Mouse (Mus musculus): ENCODE results near the gene Apba3. TPM values are rescaled to one million over a fixed set of nuclear protein-coding genes. Genes with fewer than 3 reads are reported as not detected.

Apba3 gene
- total RNA-seq, 2 experiments from 2014 or later = 62.8 to 71.1 TPM

DNA sequence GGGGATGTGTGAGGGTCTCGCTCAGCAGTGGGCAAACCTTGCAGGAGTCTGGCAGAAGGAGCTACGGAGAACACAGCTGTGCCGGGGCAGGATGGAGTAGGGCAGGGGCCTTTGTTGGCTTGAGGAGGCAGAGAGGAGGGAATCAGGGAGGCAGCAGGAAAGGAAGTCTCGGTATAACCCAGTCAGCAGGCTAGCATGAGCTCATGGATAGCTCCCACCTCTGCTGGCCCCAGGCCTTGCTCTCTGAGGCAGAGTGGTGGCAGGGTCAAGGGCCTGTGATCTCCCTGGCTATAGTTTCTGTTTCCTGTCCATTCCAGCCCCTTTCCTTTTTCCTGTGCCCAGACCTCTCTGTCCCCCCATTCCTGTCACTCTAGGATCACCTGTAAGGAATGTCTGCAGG, 35.5 kb downstream of the Apba3 start:
- no peak for DNase-seq
- intact Hi-C loops (cut with DNase I; ENCODE audit: low total_unique reads) = no loop called here

GRCm38 (mm10) chr10:81302781-81303218, 36.0 kb downstream of the Apba3 start:
- no peak for DNase-seq
- intact Hi-C loops (cut with DNase I; ENCODE audit: low total_unique reads) = no loop called here

- no peak for DNase-seq
- intact Hi-C loops (cut with DNase I; ENCODE audit: low total_unique reads) = no loop called here
Measured at GRCm38 (mm10) chr10:81303258-81303657, 36.5 kb downstream of the Apba3 start.

DNA sequence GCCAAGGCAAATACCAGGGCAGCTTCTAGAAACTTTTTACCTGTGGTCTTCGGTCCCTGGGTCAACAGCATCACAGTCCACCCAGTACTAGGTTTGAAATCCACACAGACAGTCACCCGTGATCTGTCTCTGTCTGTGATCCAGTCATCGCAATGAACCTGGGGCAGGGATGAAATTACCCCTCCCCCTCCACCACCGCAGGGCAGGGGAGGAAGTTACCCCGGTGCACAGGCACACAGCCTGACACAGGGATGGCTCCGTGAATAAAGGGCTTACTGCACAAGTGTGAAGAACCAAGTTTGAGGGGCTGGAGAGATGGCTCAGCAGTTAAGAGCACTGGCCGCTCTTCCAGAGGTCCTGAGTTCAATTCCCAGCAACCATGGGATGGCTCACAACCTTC, 37.0 kb downstream of the Apba3 start:
- intact Hi-C loops (cut with DNase I; ENCODE audit: low total_unique reads) = no loop called here
- no peak for DNase-seq

- intact Hi-C loops (cut with DNase I; ENCODE audit: low total_unique reads) = no loop called here
- DNase-seq = peak; percentile 43
Measured at GRCm38 (mm10) chr10:81304597-81305238, 38.0 kb downstream of the Apba3 start.

- intact Hi-C loops (cut with DNase I; ENCODE audit: low total_unique reads) = no loop called here
- DNase-seq = no peak
Measured at GRCm38 (mm10) chr10:81305663-81306062, 38.9 kb downstream of the Apba3 start.

DNA sequence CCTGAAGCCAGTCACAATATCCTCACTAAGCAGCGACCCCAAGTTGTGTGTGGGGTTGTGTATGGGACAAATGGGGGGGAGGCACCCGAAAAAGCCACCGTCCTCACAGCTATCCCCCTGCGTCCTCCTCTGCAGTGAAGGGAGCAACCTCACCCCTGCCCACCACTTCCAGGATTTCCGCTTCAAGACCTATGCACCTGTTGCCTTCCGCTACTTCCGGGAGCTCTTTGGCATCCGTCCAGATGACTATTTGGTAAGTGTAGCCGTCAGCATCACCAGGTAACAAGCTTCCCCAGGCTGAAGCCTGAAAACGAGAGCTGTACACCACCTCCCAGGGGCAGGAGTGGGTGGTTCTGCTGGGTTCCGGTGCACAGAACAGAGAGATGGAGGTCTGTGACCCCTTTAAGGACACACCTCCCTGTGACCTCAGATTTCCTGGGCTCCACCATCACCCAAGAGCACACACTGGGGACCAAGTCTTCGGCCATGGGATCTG, 39.5 kb downstream of the Apba3 start:
- DNase-seq = no peak
- intact Hi-C loops (cut with DNase I; ENCODE audit: low total_unique reads) = no loop called here

- intact Hi-C loops (cut with DNase I; ENCODE audit: low total_unique reads) = no loop called here
- DNase-seq = no peak
Measured at GRCm38 (mm10) chr10:81306837-81307682, 40.3 kb downstream of the Apba3 start.

DNA sequence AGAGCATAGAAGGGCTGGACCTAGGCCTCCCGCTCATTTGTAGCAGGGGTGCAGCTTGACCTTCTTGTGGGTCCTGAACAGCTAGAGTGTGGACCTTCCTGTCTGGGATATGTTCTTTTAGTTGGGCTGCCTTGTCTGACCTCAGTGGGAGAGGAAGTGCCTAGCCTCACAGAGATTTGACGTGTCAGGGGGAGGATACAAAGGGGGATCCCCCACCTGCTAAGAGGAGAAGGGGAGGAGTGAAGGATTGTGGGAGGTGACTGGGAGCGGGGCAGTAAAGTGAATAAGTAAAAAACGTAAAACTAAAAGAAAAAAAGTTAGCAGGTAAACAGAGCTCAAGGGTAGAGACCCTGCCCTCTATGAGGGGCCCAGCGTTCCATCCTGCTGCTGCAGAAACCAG, 42.8 kb downstream of the Apba3 start:
- no peak for DNase-seq
- intact Hi-C loops (cut with DNase I; ENCODE audit: low total_unique reads) = no loop called here

DNA sequence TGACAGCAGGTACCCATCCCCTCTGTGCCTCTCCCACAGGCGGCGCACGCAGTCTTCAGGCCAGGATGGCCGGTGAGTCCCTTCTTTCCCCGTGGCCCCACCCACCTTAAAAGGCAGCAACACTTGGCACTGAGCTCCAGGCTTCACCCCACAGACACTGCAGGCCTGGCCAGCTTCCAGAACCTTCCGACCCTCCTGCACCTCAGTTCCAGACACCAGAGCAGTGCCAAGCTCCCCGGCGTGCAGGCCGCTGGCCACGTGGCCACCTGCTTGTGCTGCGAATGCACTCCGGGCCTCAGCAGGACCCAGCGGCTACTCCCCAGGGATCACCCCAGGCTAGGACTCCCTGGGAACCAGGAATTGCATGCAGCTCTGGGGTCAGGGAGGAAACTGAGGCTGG, 46.8 kb downstream of the Apba3 start:
- intact Hi-C loops (cut with DNase I; ENCODE audit: low total_unique reads) = no loop called here
- no peak for DNase-seq

GRCm38 (mm10) chr10:81314201-81314600, 47.4 kb downstream of the Apba3 start:
- intact Hi-C loops (cut with DNase I; ENCODE audit: low total_unique reads) = no loop called here
- DNase-seq = no peak

GRCm38 (mm10) chr10:81315587-81315986, 48.8 kb downstream of the Apba3 start:
- DNase-seq = no peak
- intact Hi-C loops (cut with DNase I; ENCODE audit: low total_unique reads) = no loop called here

DNA sequence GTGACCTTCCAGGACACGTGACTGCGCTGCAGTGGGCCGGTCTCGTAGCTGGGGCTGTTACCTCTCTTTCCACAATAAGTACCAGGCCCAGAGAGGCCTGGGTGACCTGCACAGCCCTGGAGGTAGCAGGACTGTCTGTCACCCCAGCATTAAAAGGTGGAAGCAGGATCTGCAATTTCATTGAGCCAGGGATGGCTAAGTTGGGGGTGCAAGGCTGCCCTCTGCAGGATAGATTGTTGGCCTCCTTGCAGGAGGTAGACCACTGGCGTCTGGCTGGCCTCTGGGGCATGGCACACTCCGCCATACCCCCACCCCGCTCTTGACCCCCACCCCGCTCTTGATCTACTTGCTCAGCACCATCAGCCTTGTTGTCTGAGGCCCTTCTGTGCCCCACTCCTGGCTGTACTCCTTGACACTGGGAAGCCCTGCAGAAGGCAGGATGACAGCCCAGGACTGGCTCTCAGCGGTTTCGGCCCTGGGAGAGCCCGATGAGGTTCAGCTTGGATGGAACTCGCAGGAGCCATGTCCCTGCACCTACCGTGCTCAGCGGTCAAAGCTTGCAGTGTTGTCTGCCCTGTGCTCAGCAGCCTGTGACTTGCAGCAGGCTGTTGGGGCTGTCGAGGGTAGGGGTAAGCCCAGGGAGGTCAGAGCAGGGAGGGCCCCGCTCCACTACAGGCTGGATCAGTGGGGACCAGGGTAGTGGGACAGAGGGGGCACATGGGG, 49.7 kb downstream of the Apba3 start:
- no peak for DNase-seq
- intact Hi-C loops (cut with DNase I; ENCODE audit: low total_unique reads) = no loop called here

DNA sequence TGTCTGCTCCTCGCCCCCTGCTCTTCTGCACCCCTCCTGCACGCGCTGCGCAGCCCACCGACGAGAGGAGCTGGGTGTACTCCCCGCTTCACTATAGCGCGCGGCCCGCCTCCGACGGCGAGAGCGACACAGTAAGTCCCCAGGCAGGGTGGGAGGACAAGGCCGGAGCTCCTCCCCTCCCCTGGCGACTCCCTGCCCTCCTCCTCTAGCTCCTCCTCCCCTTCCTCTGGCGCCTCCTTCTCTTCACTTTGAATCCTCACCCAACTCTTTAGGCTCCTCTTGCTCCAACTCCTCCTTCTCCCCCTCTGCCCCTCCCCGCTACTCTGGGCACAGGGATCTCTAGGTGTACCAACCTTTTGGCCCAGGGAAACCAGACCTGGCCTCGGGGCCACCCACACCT, 50.5 kb downstream of the Apba3 start:
- intact Hi-C loops (cut with DNase I; ENCODE audit: low total_unique reads) = no loop called here

GRCm38 (mm10) chr10:81318589-81319329, 52.0 kb downstream of the Apba3 start:
- DNase-seq = no peak
- intact Hi-C loops (cut with DNase I; ENCODE audit: low total_unique reads) = no loop called here

More for the DNA sequence above, 50.5 kb downstream of the Apba3 start:
- peak; percentile 44 for DNase-seq

GRCm38 (mm10) chr10:81319330-81319699, 52.6 kb downstream of the Apba3 start:
- intact Hi-C loops (cut with DNase I; ENCODE audit: low total_unique reads) = no loop called here
- no peak for DNase-seq

GRCm38 (mm10) chr10:81319741-81320549, 53.2 kb downstream of the Apba3 start:
- intact Hi-C loops (cut with DNase I; ENCODE audit: low total_unique reads) = no loop called here

DNA sequence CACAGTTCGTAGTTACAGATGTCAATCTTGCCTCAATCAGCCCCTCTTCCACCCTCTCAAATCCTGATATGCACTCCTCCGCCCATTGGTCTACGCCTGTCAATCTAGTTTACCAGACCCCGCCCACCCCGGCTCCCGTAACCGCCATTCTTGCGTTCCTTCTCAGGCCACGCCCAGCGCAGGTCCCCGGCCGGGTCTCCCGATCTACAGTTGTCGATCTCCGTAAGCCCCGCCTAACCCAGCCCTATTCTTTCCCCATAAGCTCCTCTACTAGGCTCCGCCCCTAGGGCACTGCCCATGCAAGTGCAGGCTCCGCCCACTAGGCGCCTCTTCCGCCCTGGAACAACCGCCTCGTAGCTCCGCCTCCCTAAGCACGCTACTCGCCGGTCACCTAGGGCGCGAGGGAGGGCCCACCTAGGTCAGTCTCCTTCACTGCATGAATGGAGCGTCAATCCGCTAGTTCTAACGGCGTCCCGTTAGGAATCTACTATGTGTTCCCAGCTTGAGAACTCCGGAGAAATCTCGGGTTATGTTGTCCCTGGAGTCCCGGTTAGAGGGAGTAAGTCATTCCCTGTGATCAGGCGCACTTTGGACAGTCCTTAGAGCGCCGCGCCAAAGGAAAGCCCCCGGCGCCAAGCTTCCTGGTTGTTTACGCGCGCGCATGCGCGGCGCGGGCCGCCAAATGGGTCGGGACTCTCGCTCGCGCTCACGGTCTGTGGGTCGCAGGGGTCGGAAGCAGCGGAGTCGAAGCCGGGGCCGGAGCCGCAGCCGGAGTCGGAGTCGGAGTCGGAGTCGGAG, 54.0 kb downstream of the Apba3 start, which contains the start of gene Cactin:
TSS of gene Cactin (plus strand) at position 554 of the 798 bp plus-strand sequence.
- intact Hi-C loops (cut with DNase I; ENCODE audit: low total_unique reads) = no loop called here
- peak; percentile 100 for DNase-seq

More at GRCm38 (mm10) chr10:81319741-81320549, 53.2 kb downstream of the Apba3 start:
- no peak for DNase-seq
